Mouse (Mus musculus): ENCODE measurements at regions not wholly inside any gene's neighbourhood (a gene's known extent, or its start where the extent isn't known, plus 50 kb on each side); places are given as distances from the start of the nearest gene placed in this dataset.

- peak; percentile 52 for DNase-seq (ENCODE audit: low spot score)
These were observed 143.4 kb upstream of the F930015N05Rik start for GRCm38 (mm10) chr11:64579826-64580225.

- no peak for DNase-seq (ENCODE audit: low spot score)
These were observed 149.6 kb upstream of the F930015N05Rik start for GRCm38 (mm10) chr11:64586056-64586455.

- DNase-seq (ENCODE audit: low spot score) = no peak
These were observed 150.7 kb upstream of the F930015N05Rik start for GRCm38 (mm10) chr11:64587034-64587710.

GRCm38 (mm10) chr11:64587751-64588600, 151.5 kb upstream of the F930015N05Rik start:
- DNase-seq (ENCODE audit: low spot score) = no peak

GRCm38 (mm10) chr11:64588601-64588989, 152.1 kb upstream of the F930015N05Rik start:
- DNase-seq (ENCODE audit: low spot score) = no peak

- no peak for DNase-seq (ENCODE audit: low spot score)
These were observed 152.6 kb upstream of the F930015N05Rik start for GRCm38 (mm10) chr11:64589026-64589425.

- no peak for DNase-seq (ENCODE audit: low spot score)
These were observed 153.6 kb upstream of the F930015N05Rik start for GRCm38 (mm10) chr11:64590091-64590490.

GRCm38 (mm10) chr11:64592253-64592652, 155.8 kb upstream of the F930015N05Rik start:
- DNase-seq (ENCODE audit: low spot score) = no peak

GRCm38 (mm10) chr11:64597305-64597704, 160.9 kb upstream of the F930015N05Rik start:
- DNase-seq (ENCODE audit: low spot score) = no peak

GRCm38 (mm10) chr11:64599178-64599577, 162.7 kb upstream of the F930015N05Rik start:
- peak; percentile 90 for DNase-seq (ENCODE audit: low spot score)

GRCm38 (mm10) chr11:64600201-64601102, 164.0 kb upstream of the F930015N05Rik start:
- peak; percentile 67 for DNase-seq (ENCODE audit: low spot score)

GRCm38 (mm10) chr11:64609043-64609442, 172.6 kb upstream of the F930015N05Rik start:
- no peak for DNase-seq (ENCODE audit: low spot score)

GRCm38 (mm10) chr11:64610724-64611123, 174.3 kb upstream of the F930015N05Rik start:
- DNase-seq (ENCODE audit: low spot score) = no peak

GRCm38 (mm10) chr11:64615140-64615539, 178.7 kb upstream of the F930015N05Rik start:
- no peak for DNase-seq (ENCODE audit: low spot score)

GRCm38 (mm10) chr11:64618631-64619385, 182.4 kb upstream of the F930015N05Rik start:
- no peak for DNase-seq (ENCODE audit: low spot score)

- DNase-seq (ENCODE audit: low spot score) = no peak
These were observed 190.7 kb upstream of the F930015N05Rik start for GRCm38 (mm10) chr11:64627180-64627579.

GRCm38 (mm10) chr11:64640947-64641346, 204.5 kb upstream of the F930015N05Rik start:
- no peak for DNase-seq (ENCODE audit: low spot score)

GRCm38 (mm10) chr11:64643171-64643570, 206.7 kb upstream of the F930015N05Rik start:
- no peak for DNase-seq (ENCODE audit: low spot score)

- no peak for DNase-seq (ENCODE audit: low spot score)
These were observed 211.5 kb upstream of the F930015N05Rik start for GRCm38 (mm10) chr11:64647938-64648337.

GRCm38 (mm10) chr11:64650571-64651282, 214.3 kb upstream of the F930015N05Rik start:
- peak; percentile 59 for DNase-seq (ENCODE audit: low spot score)

- no peak for DNase-seq (ENCODE audit: low spot score)
These were observed 216.4 kb upstream of the F930015N05Rik start for GRCm38 (mm10) chr11:64652811-64653210.
